Mouse (Mus musculus): ENCODE measurements at regions not wholly inside any gene's neighbourhood (a gene's known extent, or its start where the extent isn't known, plus 50 kb on each side); places are given as distances from the start of the nearest gene placed in this dataset.
"Not testable (repeated sequence)": the region's sequence is repeated elsewhere in the genome, so short reads cannot be mapped to it uniquely, and the experiment has no call there.

- not testable (repeated sequence) for TF ChIP-seq CTCF (IDR thresholded peaks at IDR 0.05; ENCODE audit: borderline replicate concordance, insufficient read depth, low read depth, low read length); POLR2A (IDR thresholded peaks at IDR 0.05; ENCODE audit: borderline replicate concordance, insufficient read depth, low read length)
These were observed 528.1 kb upstream of the Kcnd2 start for GRCm38 (mm10) chr6:20687239-20687575.

Measured in cerebellum, adult 2 months (tissue).